Mouse (Mus musculus): Measurements from ENCODE around the gene Gm9821.

The Gm9821 gene

GRCm38 (mm10) chr2:91948151-91948509, 2.6 kb downstream of the Gm9821 start:
- DNase-seq (ENCODE audit: low spot score in 2 of 2), result no peak

- no peak for DNase-seq (ENCODE audit: low spot score in 2 of 2)
Measured at GRCm38 (mm10) chr2:91948792-91949241, 3.3 kb downstream of the Gm9821 start.

GRCm38 (mm10) chr2:91949411-91950274, 4.1 kb downstream of the Gm9821 start:
- DNase-seq (ENCODE audit: low spot score in 2 of 2), result no peak

GRCm38 (mm10) chr2:91950275-91951085, 5.0 kb downstream of the Gm9821 start:
- DNase-seq (ENCODE audit: low spot score in 2 of 2), result no peak

GRCm38 (mm10) chr2:91953825-91954224, 8.3 kb downstream of the Gm9821 start:
- DNase-seq (ENCODE audit: low spot score in 2 of 2), result no peak

- DNase-seq (ENCODE audit: low spot score in 2 of 2), result no peak
Measured at GRCm38 (mm10) chr2:91955121-91955591, 9.7 kb downstream of the Gm9821 start.

- DNase-seq (ENCODE audit: low spot score in 2 of 2), result no peak
Measured at GRCm38 (mm10) chr2:91955875-91956274, 10.4 kb downstream of the Gm9821 start.

GRCm38 (mm10) chr2:91957096-91957495, 11.6 kb downstream of the Gm9821 start:
- DNase-seq (ENCODE audit: low spot score in 2 of 2), result peak; percentile 88 to 93

GRCm38 (mm10) chr2:91958049-91958448, 12.5 kb downstream of the Gm9821 start:
- DNase-seq (ENCODE audit: low spot score in 2 of 2), result no peak

GRCm38 (mm10) chr2:91958701-91959457, 13.4 kb downstream of the Gm9821 start:
- peak in 1 of 2 experiments; percentile 57 for DNase-seq (ENCODE audit: low spot score in 2 of 2)

GRCm38 (mm10) chr2:91959544-91960410, 14.3 kb downstream of the Gm9821 start:
- DNase-seq (ENCODE audit: low spot score in 2 of 2), result no peak

GRCm38 (mm10) chr2:91960459-91960858, 15.0 kb downstream of the Gm9821 start:
- no peak for DNase-seq (ENCODE audit: low spot score in 2 of 2)

GRCm38 (mm10) chr2:91961901-91962761, 16.6 kb downstream of the Gm9821 start:
- DNase-seq (ENCODE audit: low spot score in 2 of 2), result no peak

GRCm38 (mm10) chr2:91962864-91963401, 17.4 kb downstream of the Gm9821 start:
- no peak for DNase-seq (ENCODE audit: low spot score in 2 of 2)

- peak; percentile 94 to 95 for DNase-seq (ENCODE audit: low spot score in 2 of 2)
Measured at GRCm38 (mm10) chr2:91963443-91963932, 18.0 kb downstream of the Gm9821 start.

GRCm38 (mm10) chr2:91964610-91965204, 19.2 kb downstream of the Gm9821 start:
- DNase-seq (ENCODE audit: low spot score in 2 of 2), result no peak

GRCm38 (mm10) chr2:91965417-91965816, 19.9 kb downstream of the Gm9821 start:
- DNase-seq (ENCODE audit: low spot score in 2 of 2), result no peak

GRCm38 (mm10) chr2:91966367-91966766, 20.9 kb downstream of the Gm9821 start:
- DNase-seq (ENCODE audit: low spot score in 2 of 2), result no peak

GRCm38 (mm10) chr2:91967962-91968361, 22.5 kb downstream of the Gm9821 start:
- DNase-seq (ENCODE audit: low spot score in 2 of 2), result no peak
